Mouse (Mus musculus) testis, adult 2 months (tissue): ENCODE results near the gene Myo1d.

Source experiments
- CTCF ChIP-seq: fragments of 200-500 bp; IDR thresholded peaks from 2 replicates; pipeline ENCODE4 v1.5.1; 2012; ENCODE audit warnings: low read depth, mild to moderate bottlenecking, inconsistent platforms, low read length, moderate library complexity; ENCODE audit not compliant: control insufficient read depth, insufficient read depth, insufficient replicate concordance
- POLR2A ChIP-seq: fragments of 200-500 bp; IDR thresholded peaks from 2 replicates; pipeline ENCODE4 v1.6.1; 2012; ENCODE audit warnings: low read depth, mild to moderate bottlenecking, inconsistent platforms, low read length, moderate library complexity; ENCODE audit not compliant: control insufficient read depth

- TF ChIP-seq POLR2A (no peak), CTCF (no peak)
Measured at GRCm38 (mm10) chr11:80595482-80595881, 184.3 kb downstream of the Myo1d start.
